Comparison of ENCODE assay signal across 8 mouse cellular contexts in genomic region chr2:80038642-80039445, GRCm38 (mm10).
DNase-seq lines count a peak whose midpoint lies in the region; ATAC-seq and TF ChIP-seq lines count a peak whose summit lies in the region.

No protein-coding gene starts in this region.

- no peaks in the 10 kb centered on the region for H3K27me3 ChIP-seq in liver, postnatal 0 days (ENCODE audit: insufficient read depth, low read length)
- no peaks in the 10 kb centered on the region for H3K27me3 ChIP-seq in testis, adult 2 months (ENCODE audit: control insufficient read depth, insufficient read depth, low read length)
- H3K27me3 ChIP-seq in forebrain, embryonic 16.5 days (replicated peaks; ENCODE audit: control insufficient read depth, insufficient read depth, low read length), result no peaks in the 10 kb centered on the region

- intact Hi-C loops in left cerebral cortex, adult 2 months (cut with DNase I), result no loop called here

- no peak for TF ChIP-seq POLR2A in testis, adult 2 months (IDR thresholded peaks at IDR 0.05; ENCODE audit: control insufficient read depth, low read depth, low read length)

- no peak for DNase-seq in left cerebral cortex, adult 2 months (ENCODE audit: extremely low spot score in 1 of 2, low spot score in 2 of 2)
- DNase-seq in left cerebral cortex, adult 8-10 months (ENCODE audit: low spot score in 2 of 2), result no peak
- DNase-seq in heart, postnatal 4 days, result peak; percentile 33
- DNase-seq in liver, postnatal 0 days, result peak; percentile 30
- no peak for DNase-seq in spleen, postnatal 14 days (ENCODE audit: low spot score in 2 of 2)
- no peak for DNase-seq in thymus, postnatal 10 days (ENCODE audit: low spot score in 2 of 2)

- H3K9ac ChIP-seq in liver, postnatal 0 days (replicated peaks), result no peak overlapping the region
- no peak overlapping the region for H3K9ac ChIP-seq in forebrain, embryonic 16.5 days (replicated peaks; ENCODE audit: low read depth, low read length)

- H3K4me2 ChIP-seq in liver, postnatal 0 days (ENCODE audit: low read depth, low read length), result peak overlapping the region; percentile 27
- no peak overlapping the region for H3K4me2 ChIP-seq in forebrain, embryonic 16.5 days (ENCODE audit: low read length)

- peak overlapping the region; percentile 40; the same call in 1 of the 2 replicates for H3K27ac ChIP-seq in left cerebral cortex, adult 2 months
- H3K27ac ChIP-seq in liver, postnatal 0 days (ENCODE audit: low read depth), result no peak overlapping the region
- H3K27ac ChIP-seq in testis, adult 2 months (ENCODE audit: control insufficient read depth, insufficient read depth, low read depth, low read length), result no peak overlapping the region
- H3K27ac ChIP-seq in forebrain, embryonic 16.5 days (ENCODE audit: low read length), result no peak overlapping the region

- no peak for TF ChIP-seq CTCF in left cerebral cortex, adult 2 months (IDR thresholded peaks at IDR 0.05)
- no peak for TF ChIP-seq CTCF in liver, postnatal 0 days (IDR thresholded peaks at IDR 0.05; ENCODE audit: low read depth)
- TF ChIP-seq CTCF in testis, adult 2 months (IDR thresholded peaks at IDR 0.05; ENCODE audit: control insufficient read depth, insufficient read depth, insufficient replicate concordance, low read depth, low read length), result no peak

- H3K36me3 ChIP-seq in liver, postnatal 0 days (replicated peaks; ENCODE audit: insufficient read depth, low read length), result no peaks in the 10 kb centered on the region
- H3K36me3 ChIP-seq in testis, adult 2 months (ENCODE audit: control insufficient read depth, insufficient read depth, low read length), result no peaks in the 10 kb centered on the region
- H3K36me3 ChIP-seq in forebrain, embryonic 16.5 days (ENCODE audit: control insufficient read depth, insufficient read depth), result no peaks in the 10 kb centered on the region

- 0 out of 2 replicates have a peak, but pooled peaks cover 3% of the 10 kb centered on the region for H3K4me1 ChIP-seq in liver, postnatal 0 days (ENCODE audit: insufficient read depth)
- no peaks in the 10 kb centered on the region for H3K4me1 ChIP-seq in testis, adult 2 months (ENCODE audit: control insufficient read depth, insufficient read depth, low read length)
- no peaks in the 10 kb centered on the region for H3K4me1 ChIP-seq in forebrain, embryonic 16.5 days (replicated peaks; ENCODE audit: control insufficient read depth, insufficient read depth, low read length)

- no peak for ATAC-seq in liver, postnatal 0 days
- no peak for ATAC-seq in forebrain, embryonic 16.5 days

- H3K4me3 ChIP-seq in left cerebral cortex, adult 2 months, result no peak overlapping the region
- peak overlapping the region; percentile 2; the same call in 1 of the 2 replicates for H3K4me3 ChIP-seq in liver, postnatal 0 days (ENCODE audit: low read depth, low read length)
- peak overlapping the region; percentile 6 for H3K4me3 ChIP-seq in testis, adult 2 months (ENCODE audit: control insufficient read depth, low read depth, low read length)
- no peak overlapping the region for H3K4me3 ChIP-seq in forebrain, embryonic 16.5 days (replicated peaks; ENCODE audit: low read length)

- TF ChIP-seq EP300 in liver, postnatal 0 days (IDR thresholded peaks at IDR 0.05; ENCODE audit: low read depth), result no peak

- no peaks in the 10 kb centered on the region for H3K9me3 ChIP-seq in liver, postnatal 0 days (ENCODE audit: low read length)
- no peaks in the 10 kb centered on the region for H3K9me3 ChIP-seq in forebrain, embryonic 16.5 days (ENCODE audit: control insufficient read depth, low read length)

- WGBS in liver, postnatal 0 days (ENCODE audit: insufficient replicate concordance), result 51% methylated on average over 10 of the region's 10 CpGs
- 65% methylated on average over 10 of the region's 10 CpGs for WGBS in forebrain, embryonic 16.5 days

Comparison
In these comparisons a context has a peak if more than half of its experiments do, and no peak if none do; other contexts are left out.
1. DNase-seq: peak in heart, postnatal 4 days (single experiment) and liver, postnatal 0 days (single experiment); none in left cerebral cortex, adult 2 months (0 of 2), left cerebral cortex, adult 8-10 months (0 of 2), spleen, postnatal 14 days (0 of 2) and thymus, postnatal 10 days (0 of 2).
2. H3K4me3 ChIP-seq: peak in liver, postnatal 0 days (single experiment) and testis, adult 2 months (single experiment); none in left cerebral cortex, adult 2 months (single experiment) and forebrain, embryonic 16.5 days (single experiment).